Mouse (Mus musculus) olfactory bulb, adult 2 months (tissue): ENCODE measurements around the gene Kcnb1.

Experiments
- CTCF ChIP-seq: fragments of 200-500 bp; IDR thresholded peaks from 2 replicates; pipeline ENCODE4 v1.5.1; 2012; ENCODE audit warnings: low read depth, mild to moderate bottlenecking, low read length, moderate library complexity; ENCODE audit not compliant: insufficient read depth
- POLR2A ChIP-seq: fragments of 200-500 bp; IDR thresholded peaks from 2 replicates; pipeline ENCODE4 v1.6.1; 2012; ENCODE audit warnings: mild to moderate bottlenecking, low read depth, low read length, moderate library complexity; ENCODE audit not compliant: insufficient read depth

- no peak; the same call in 1 of the 2 replicates for TF ChIP-seq CTCF
- no peak for TF ChIP-seq POLR2A
These were observed 32.2 kb upstream of the Kcnb1 start for GRCm38 (mm10) chr2:167222152-167222551.
